Mouse (Mus musculus) brain, embryonic 14.5 days (tissue): ENCODE measurements around the gene Hint1.

Experiments
- CTCF ChIP-seq: fragments of 200-500 bp; IDR thresholded peaks from 2 replicates; pipeline ENCODE4 v1.5.1; 2012; ENCODE audit warnings: inconsistent platforms, mild to moderate bottlenecking, moderate library complexity, borderline replicate concordance; ENCODE audit not compliant: insufficient read depth, insufficient read length; ENCODE audit errors: extremely low read depth
- POLR2A ChIP-seq: fragments of 200-500 bp; IDR thresholded peaks from 2 replicates; pipeline ENCODE4 v1.6.1; 2012; ENCODE audit warnings: mild to moderate bottlenecking, inconsistent platforms, borderline replicate concordance; ENCODE audit not compliant: poor library complexity, insufficient read depth, insufficient read length, severe bottlenecking; ENCODE audit errors: extremely low read depth

GRCm38 (mm10) chr11:54884197-54884828 lies 18.1 kb downstream of the Hint1 start:
- no peak for TF ChIP-seq CTCF
- TF ChIP-seq POLR2A = no peak
